Mouse (Mus musculus): Measurements from ENCODE around the gene Camk1d. TPM values are rescaled to one million over a fixed set of nuclear protein-coding genes. Genes with fewer than 3 reads are reported as not detected.

The Camk1d gene
- polyA plus RNA-seq, 1 experiment, result 14.3 TPM

DNA sequence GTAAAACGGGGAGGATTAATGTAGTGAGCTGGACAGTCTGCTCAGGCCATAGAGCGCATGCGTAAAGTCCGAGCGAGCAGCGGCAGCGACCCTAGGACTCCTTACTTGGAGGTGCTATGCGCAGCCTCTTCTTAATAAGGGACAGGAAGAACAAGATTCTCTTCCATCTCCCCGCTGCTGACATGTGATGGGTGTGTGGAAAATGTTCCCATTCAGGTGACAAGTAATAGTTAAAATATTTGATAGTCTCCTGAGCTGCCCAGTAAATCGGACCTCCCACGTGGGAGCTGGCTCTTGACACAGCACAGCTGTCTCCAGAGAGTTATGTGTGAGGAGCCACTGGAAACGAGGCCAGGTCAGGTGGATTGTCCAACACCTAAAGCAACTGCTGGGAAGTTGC is 32.2 kb upstream of the Camk1d start:
- peaks cover 9% of the 10 kb centered on the region for H3K4me1 ChIP-seq (ENCODE audit: control insufficient read depth, insufficient read depth, insufficient read length, low read length)
- H3K27ac ChIP-seq (ENCODE audit: insufficient read depth, low read depth, low read length), result no peak overlapping the region
- TF ChIP-seq POLR2A (IDR thresholded peaks at IDR 0.05; ENCODE audit: low read depth, low read length) (no peak), CTCF (IDR thresholded peaks at IDR 0.05; ENCODE audit: extremely low read depth, insufficient read length, insufficient replicate concordance, low read depth, low read length) (no peak)
- H3K27me3 ChIP-seq (ENCODE audit: control insufficient read depth, insufficient read depth, low read length), result no peaks in the 10 kb centered on the region
- no peaks in the 10 kb centered on the region for H3K36me3 ChIP-seq (ENCODE audit: control insufficient read depth, insufficient read depth, low read length)
- 80% methylated on average over 12 of the region's 12 CpGs for WGBS
- no peak overlapping the region for H3K4me3 ChIP-seq (ENCODE audit: low read depth, low read length)

DNA sequence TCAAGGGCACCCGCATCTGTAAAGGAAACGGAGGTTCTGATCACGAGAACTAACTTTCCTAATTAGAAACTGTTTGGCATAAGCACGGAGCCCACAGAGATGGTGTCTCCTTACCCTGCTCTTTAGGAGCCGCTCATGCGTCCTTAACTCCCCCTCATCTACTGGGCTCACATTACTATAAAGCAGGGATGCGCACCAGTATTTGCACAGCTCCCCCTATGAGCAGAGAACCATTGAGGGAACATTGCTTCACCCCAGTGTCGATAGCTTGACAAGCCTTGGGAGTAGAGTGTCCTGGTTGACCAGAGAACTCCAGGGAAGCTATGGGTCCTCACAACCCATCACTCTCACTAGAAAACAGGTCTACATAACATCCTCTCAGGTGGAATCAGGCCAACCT is 29.6 kb upstream of the Camk1d start:
- Histone ChIP-seq H3K36me3 (ENCODE audit: control insufficient read depth, insufficient read depth, low read length) (no peaks in the 10 kb centered on the region), H3K27me3 (ENCODE audit: control insufficient read depth, insufficient read depth, low read length) (no peaks in the 10 kb centered on the region), H3K27ac (ENCODE audit: insufficient read depth, low read depth, low read length) (no peak overlapping the region), H3K4me1 (ENCODE audit: control insufficient read depth, insufficient read depth, insufficient read length, low read length) (peaks cover 7% of the 10 kb centered on the region), H3K4me3 (ENCODE audit: low read depth, low read length) (no peak overlapping the region)
- TF ChIP-seq CTCF (IDR thresholded peaks at IDR 0.05; ENCODE audit: extremely low read depth, insufficient read length, insufficient replicate concordance, low read depth, low read length) (no peak), POLR2A (IDR thresholded peaks at IDR 0.05; ENCODE audit: low read depth, low read length) (no peak)
- WGBS, result 97% methylated on average over 8 of the region's 8 CpGs

DNA sequence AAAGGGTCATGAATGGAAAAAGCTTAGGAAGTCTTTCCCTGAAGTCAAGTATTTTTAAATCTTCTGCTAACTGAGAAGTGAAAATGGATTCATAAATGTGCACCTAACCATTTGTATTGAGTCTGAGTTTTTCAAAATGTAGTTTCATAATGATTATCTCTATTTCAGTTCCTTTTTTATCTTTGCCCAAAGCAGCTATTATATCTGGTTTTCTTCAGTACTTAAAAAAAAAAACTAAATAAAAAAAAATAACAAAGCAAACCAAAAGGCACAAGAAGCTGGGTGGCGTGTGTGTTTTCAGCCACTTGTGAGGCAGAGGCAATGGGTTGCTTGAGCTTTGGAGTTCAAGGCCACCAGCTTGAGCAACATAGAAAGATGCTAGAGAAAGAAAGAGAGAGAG is 26.6 kb upstream of the Camk1d start:
- Histone ChIP-seq H3K27ac (ENCODE audit: insufficient read depth, low read depth, low read length) (no peak overlapping the region), H3K4me3 (ENCODE audit: low read depth, low read length) (no peak overlapping the region), H3K4me1 (ENCODE audit: control insufficient read depth, insufficient read depth, insufficient read length, low read length) (peaks cover 2% of the 10 kb centered on the region; the same call in 1 of the 2 replicates), H3K36me3 (ENCODE audit: control insufficient read depth, insufficient read depth, low read length) (no peaks in the 10 kb centered on the region), H3K27me3 (ENCODE audit: control insufficient read depth, insufficient read depth, low read length) (no peaks in the 10 kb centered on the region)
- TF ChIP-seq POLR2A (IDR thresholded peaks at IDR 0.05; ENCODE audit: low read depth, low read length) (no peak), CTCF (IDR thresholded peaks at IDR 0.05; ENCODE audit: extremely low read depth, insufficient read length, insufficient replicate concordance, low read depth, low read length) (no peak)
- WGBS, result 92% methylated on average over 1 of the region's 1 CpGs

- Histone ChIP-seq H3K27me3 (ENCODE audit: control insufficient read depth, insufficient read depth, low read length) (no peaks in the 10 kb centered on the region), H3K27ac (ENCODE audit: insufficient read depth, low read depth, low read length) (no peak overlapping the region), H3K4me1 (ENCODE audit: control insufficient read depth, insufficient read depth, insufficient read length, low read length) (no peaks in the 10 kb centered on the region), H3K4me3 (ENCODE audit: low read depth, low read length) (no peak overlapping the region), H3K36me3 (ENCODE audit: control insufficient read depth, insufficient read depth, low read length) (no peaks in the 10 kb centered on the region)
- WGBS, result 65% methylated on average over 2 of the region's 2 CpGs
- no peak for TF ChIP-seq POLR2A (IDR thresholded peaks at IDR 0.05; ENCODE audit: low read depth, low read length)
- TF ChIP-seq CTCF (IDR thresholded peaks at IDR 0.05; ENCODE audit: extremely low read depth, insufficient read length, insufficient replicate concordance, low read depth, low read length), result no peak
Measured at GRCm38 (mm10) chr2:5735881-5736280, 21.6 kb upstream of the Camk1d start.

- Histone ChIP-seq H3K27ac (ENCODE audit: insufficient read depth, low read depth, low read length) (no peak overlapping the region), H3K4me1 (ENCODE audit: control insufficient read depth, insufficient read depth, insufficient read length, low read length) (no peaks in the 10 kb centered on the region), H3K27me3 (ENCODE audit: control insufficient read depth, insufficient read depth, low read length) (no peaks in the 10 kb centered on the region), H3K36me3 (ENCODE audit: control insufficient read depth, insufficient read depth, low read length) (no peaks in the 10 kb centered on the region), H3K4me3 (ENCODE audit: low read depth, low read length) (no peak overlapping the region)
- 78% methylated on average over 3 of the region's 3 CpGs for WGBS
- no peak for TF ChIP-seq CTCF (IDR thresholded peaks at IDR 0.05; ENCODE audit: extremely low read depth, insufficient read length, insufficient replicate concordance, low read depth, low read length)
- no peak for TF ChIP-seq POLR2A (IDR thresholded peaks at IDR 0.05; ENCODE audit: low read depth, low read length)
Measured at GRCm38 (mm10) chr2:5733300-5734085, 19.2 kb upstream of the Camk1d start.

- Histone ChIP-seq H3K27ac (ENCODE audit: insufficient read depth, low read depth, low read length) (no peak overlapping the region), H3K27me3 (ENCODE audit: control insufficient read depth, insufficient read depth, low read length) (no peaks in the 10 kb centered on the region), H3K4me3 (ENCODE audit: low read depth, low read length) (no peak overlapping the region), H3K4me1 (ENCODE audit: control insufficient read depth, insufficient read depth, insufficient read length, low read length) (no peaks in the 10 kb centered on the region), H3K36me3 (ENCODE audit: control insufficient read depth, insufficient read depth, low read length) (no peaks in the 10 kb centered on the region)
- 44% methylated on average over 5 of the region's 5 CpGs for WGBS
- no peak for TF ChIP-seq POLR2A (IDR thresholded peaks at IDR 0.05; ENCODE audit: low read depth, low read length)
- no peak for TF ChIP-seq CTCF (IDR thresholded peaks at IDR 0.05; ENCODE audit: extremely low read depth, insufficient read length, insufficient replicate concordance, low read depth, low read length)
Measured at GRCm38 (mm10) chr2:5732047-5732446, 17.7 kb upstream of the Camk1d start.

DNA sequence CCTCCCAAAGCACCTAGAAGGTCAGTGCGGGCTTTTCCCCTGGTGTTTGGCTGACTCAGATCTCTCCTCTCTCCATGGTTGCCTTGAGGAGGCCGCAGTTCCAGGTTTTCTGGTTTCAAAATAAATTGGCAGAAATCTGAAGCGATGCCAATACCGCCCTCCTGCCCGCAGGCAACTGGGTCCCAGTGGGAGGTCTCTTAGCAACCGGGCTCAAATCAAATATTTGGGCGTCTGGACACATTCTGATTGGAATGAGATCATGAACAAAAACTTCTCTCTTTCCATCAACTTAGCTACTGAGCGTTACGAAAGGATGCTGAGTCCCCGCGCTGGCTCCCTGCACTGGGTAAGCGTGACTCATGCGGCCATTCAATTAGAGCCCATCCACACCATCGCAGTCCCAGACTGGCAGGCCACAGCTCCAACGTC is 16.1 kb upstream of the Camk1d start:
- Histone ChIP-seq H3K27ac (ENCODE audit: insufficient read depth, low read depth, low read length) (no peak overlapping the region), H3K36me3 (ENCODE audit: control insufficient read depth, insufficient read depth, low read length) (no peaks in the 10 kb centered on the region), H3K4me1 (ENCODE audit: control insufficient read depth, insufficient read depth, insufficient read length, low read length) (no peaks in the 10 kb centered on the region), H3K27me3 (ENCODE audit: control insufficient read depth, insufficient read depth, low read length) (no peaks in the 10 kb centered on the region), H3K4me3 (ENCODE audit: low read depth, low read length) (no peak overlapping the region)
- WGBS, result 76% methylated on average over 15 of the region's 15 CpGs
- TF ChIP-seq CTCF (IDR thresholded peaks at IDR 0.05; ENCODE audit: extremely low read depth, insufficient read length, insufficient replicate concordance, low read depth, low read length) (no peak), POLR2A (IDR thresholded peaks at IDR 0.05; ENCODE audit: low read depth, low read length) (no peak)

All from small intestine, adult 2 months (tissue).